Mouse (Mus musculus) forebrain, embryonic 12.5 days (tissue): ENCODE data around the gene Ralgds. TPM values are rescaled to one million over a fixed set of nuclear protein-coding genes. Genes with fewer than 3 reads are reported as not detected.
"Not testable (repeated sequence)": the region's sequence is repeated elsewhere in the genome, so short reads cannot be mapped to it uniquely, and the experiment has no call there.

Experiments
- ATAC-seq: fragments of 200-750 bp; cut with Nextera tagmentation; 2 replicates; pipeline ENCODE4 v1.8.0; 2017; ENCODE audit warnings: moderate TSS enrichment; ENCODE audit not compliant: low FRiP score
- H3K27ac ChIP-seq: fragments of 300-500 bp; sonication (generic); 2 replicates; pipeline ENCODE4 v1.5.1; 2016; ENCODE audit warnings: mild to moderate bottlenecking
- H3K27me3 ChIP-seq: fragments of 300-500 bp; sonication (generic); 2 replicates; pipeline ENCODE4 v1.6.1; 2016; ENCODE audit warnings: mild to moderate bottlenecking
- H3K36me3 ChIP-seq: fragments of 300-500 bp; sonication (generic); replicated peaks from 2 replicates; pipeline ENCODE4 v1.6.1; 2016; ENCODE audit warnings: mild to moderate bottlenecking
- H3K4me1 ChIP-seq: fragments of 300-500 bp; sonication (generic); 2 replicates; pipeline ENCODE4 v1.6.1; 2016
- H3K4me2 ChIP-seq: fragments of 300-500 bp; sonication (generic); 2 replicates; pipeline ENCODE4 v1.6.1; 2016; ENCODE audit warnings: mild to moderate bottlenecking, moderate library complexity
- H3K4me3 ChIP-seq: fragments of 300-500 bp; sonication (generic); replicated peaks from 2 replicates; pipeline ENCODE4 v1.5.1; 2016; ENCODE audit warnings: mild to moderate bottlenecking
- H3K9ac ChIP-seq: fragments of 300-500 bp; sonication (generic); 2 replicates; pipeline ENCODE4 v1.6.1; 2016; ENCODE audit warnings: mild to moderate bottlenecking
- H3K9me3 ChIP-seq: fragments of 300-500 bp; sonication (generic); 2 replicates; pipeline ENCODE4 v1.6.1; 2016
- WGBS: fragments of 180-500 bp; shearing (Covaris S2); methylation state at CpG from one replicate; pipeline ENCODE4 v1.1.7; 2016; 5-methylcytosine and 5-hydroxymethylcytosine counted together
- polyA plus RNA-seq: library from polyadenylated mRNA; unstranded; fragments of >200 nt; fragmentation: Nextera tagmentation; extraction: Ambion mirVana; gene quantifications from 2 replicates; pipeline ENCODE4 v1.2.1, GENCODE M21; 2016

The Ralgds gene
- polyA plus RNA-seq: 55.2 and 62.6 TPM in 2 replicates

DNA sequence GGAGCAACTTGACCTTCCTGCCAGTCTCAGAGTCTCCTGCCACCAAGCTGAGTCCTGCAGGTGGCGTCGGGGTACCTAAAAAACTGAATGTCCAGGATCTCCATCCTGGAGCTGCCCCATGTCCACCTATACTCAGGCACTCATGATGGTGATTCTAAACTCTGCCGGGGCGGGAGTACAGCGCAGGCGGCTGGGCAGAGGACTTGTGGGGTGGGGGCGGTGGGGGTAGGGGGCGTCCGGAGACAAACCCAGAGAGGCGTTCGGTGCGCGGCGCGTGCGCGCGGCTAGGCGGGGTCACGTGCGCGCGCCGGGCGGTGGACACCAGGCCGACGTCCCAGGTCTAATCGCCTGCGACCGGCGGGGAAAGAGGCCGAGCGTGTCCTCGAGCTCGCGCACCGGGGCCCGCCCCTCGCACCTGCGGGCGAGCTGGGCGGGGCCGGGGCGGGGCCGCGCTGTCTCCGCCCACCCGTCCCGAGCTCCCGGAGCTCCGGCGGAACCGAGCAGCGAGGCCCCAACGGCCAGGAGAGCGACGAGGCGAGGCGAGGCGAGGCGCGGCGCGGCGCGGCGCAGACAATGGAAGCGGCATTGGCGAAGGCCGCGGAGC is at the start of gene Ralgds:
Ralgds (plus strand) TSS at position 328 of the 604 bp plus-strand sequence.
- Histone ChIP-seq H3K27me3 (peaks cover 14% of the 10 kb centered on the region; the same call in 1 of the 2 replicates), H3K9me3 (no peaks in the 10 kb centered on the region), H3K4me2 (peak within 1 kb of the TSS; percentile 78), H3K4me3 (peak within 1 kb of the TSS; percentile 80), H3K36me3 (peaks cover 7% of the 10 kb centered on the region; the same call in 1 of the 2 replicates), H3K9ac (peak within 1 kb of the TSS; percentile 95), H3K27ac (peak within 1 kb of the TSS; percentile 87), H3K4me1 (peaks cover 40% of the 10 kb centered on the region)
- under 1% methylated on average over 56 of the region's 71 CpGs for WGBS
- peak; percentile 75 for ATAC-seq

DNA sequence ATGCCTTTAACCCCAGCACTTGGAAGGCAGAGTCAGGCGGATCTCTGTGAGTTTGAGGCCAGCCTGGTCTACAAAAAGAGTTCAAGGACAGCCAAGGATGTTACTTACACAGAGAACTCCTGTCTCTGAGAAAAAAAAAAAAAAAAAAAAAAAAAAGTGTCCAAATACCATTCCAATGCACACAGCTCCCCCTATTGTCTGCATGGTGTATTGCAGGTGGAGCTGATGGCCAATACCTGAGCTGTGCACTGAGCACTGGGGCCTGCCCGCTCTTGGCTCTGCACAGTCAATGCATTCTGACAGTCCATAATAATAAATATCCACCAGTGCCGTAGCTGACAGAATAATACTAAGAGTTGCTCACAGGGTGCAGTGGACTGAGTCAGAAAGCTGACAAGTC is 49.0 kb upstream of the Ralgds start:
- Histone ChIP-seq H3K9ac (no peak overlapping the region), H3K27me3 (peaks cover 14% of the 10 kb centered on the region; the same call in 1 of the 2 replicates), H3K4me3 (no peak overlapping the region), H3K4me2 (no peak overlapping the region), H3K36me3 (peaks cover 2% of the 10 kb centered on the region; the same call in 1 of the 2 replicates), H3K27ac (no peak overlapping the region), H3K9me3 (no peaks in the 10 kb centered on the region), H3K4me1 (peaks cover 22% of the 10 kb centered on the region)
- no peak for ATAC-seq
- WGBS: 41% methylated on average over 3 of the region's 3 CpGs

DNA sequence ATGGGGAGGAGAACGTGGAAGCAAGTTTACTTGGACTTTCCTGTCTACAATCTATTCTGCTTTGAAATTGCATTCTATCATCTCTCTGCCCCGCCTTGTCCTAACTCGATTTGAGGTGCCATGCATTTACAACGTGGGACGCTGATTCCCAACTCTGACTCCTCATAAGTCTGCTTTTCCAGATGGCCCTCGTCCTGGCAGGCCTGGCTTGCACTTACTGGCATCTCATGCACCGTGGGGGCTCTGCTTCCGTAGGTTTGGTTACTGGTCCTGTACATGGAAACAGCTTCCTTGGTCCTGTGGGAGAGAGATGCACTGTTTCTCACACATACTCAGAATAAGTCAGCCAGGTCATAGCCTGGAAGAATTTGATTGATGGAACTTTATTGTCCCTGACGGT is 48.0 kb upstream of the Ralgds start:
- H3K4me1 ChIP-seq: peaks cover 25% of the 10 kb centered on the region

DNA sequence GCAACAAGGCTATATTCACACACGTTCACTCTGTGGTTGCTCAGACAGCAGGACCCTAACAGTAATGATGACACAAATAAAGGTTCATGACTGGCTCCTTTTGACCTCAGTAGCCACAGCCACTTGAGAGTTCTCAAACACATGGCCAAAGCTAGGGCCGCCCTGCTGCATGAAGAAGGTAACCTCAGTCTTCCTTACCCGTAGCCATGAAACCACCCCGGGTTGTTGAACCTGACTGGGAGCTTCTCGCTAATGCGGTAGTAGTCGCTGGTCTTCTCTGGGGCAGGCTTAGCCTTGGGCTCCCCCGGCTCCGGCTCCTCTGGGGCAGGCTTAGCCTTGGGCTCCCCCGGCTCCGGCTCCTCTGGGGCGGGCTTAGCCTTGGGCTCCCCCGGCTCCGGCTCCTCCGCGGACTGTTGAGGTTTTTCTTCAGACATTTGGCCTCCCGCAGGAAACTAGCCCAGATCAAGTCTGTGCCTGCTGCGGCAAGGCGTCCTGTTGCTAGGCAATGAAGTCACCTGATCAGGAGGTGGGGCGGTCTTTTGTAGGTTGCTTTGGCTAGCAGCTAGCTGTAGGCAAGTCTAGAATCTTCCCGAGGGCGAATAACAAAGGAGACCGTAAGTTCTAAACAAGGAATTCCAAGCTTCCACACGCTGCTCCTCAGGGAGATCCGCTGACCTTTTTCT is 46.9 kb upstream of the Ralgds start, which contains the start of gene 1700007K13Rik:
1700007K13Rik (minus strand) TSS at position 497 of the 683 bp plus-strand sequence.
- WGBS: 4% methylated on average over 25 of the region's 25 CpGs
- Histone ChIP-seq H3K9ac (no peak within 1 kb of the TSS), H3K27ac (peak within 1 kb of the TSS; percentile 25; the same call in 1 of the 2 replicates), H3K27me3 (peaks cover 14% of the 10 kb centered on the region; the same call in 1 of the 2 replicates), H3K9me3 (no peaks in the 10 kb centered on the region), H3K4me1 (peaks cover 25% of the 10 kb centered on the region), H3K36me3 (peaks cover 23% of the 10 kb centered on the region), H3K4me3 (peak within 1 kb of the TSS; percentile 18), H3K4me2 (peak within 1 kb of the TSS; percentile 45)
- peak; percentile 71 for ATAC-seq

More for the DNA sequence above, 48.0 kb upstream of the Ralgds start:
- no peak overlapping the region for H3K27ac ChIP-seq
- H3K36me3 ChIP-seq: peaks cover 12% of the 10 kb centered on the region
- H3K9me3 ChIP-seq: no peaks in the 10 kb centered on the region
- no peak overlapping the region for H3K4me2 ChIP-seq
- no peak overlapping the region for H3K9ac ChIP-seq
- no peak overlapping the region for H3K4me3 ChIP-seq
- WGBS: 86% methylated on average over 9 of the region's 9 CpGs
- peaks cover 14% of the 10 kb centered on the region; the same call in 1 of the 2 replicates for H3K27me3 ChIP-seq
- ATAC-seq: no peak

DNA sequence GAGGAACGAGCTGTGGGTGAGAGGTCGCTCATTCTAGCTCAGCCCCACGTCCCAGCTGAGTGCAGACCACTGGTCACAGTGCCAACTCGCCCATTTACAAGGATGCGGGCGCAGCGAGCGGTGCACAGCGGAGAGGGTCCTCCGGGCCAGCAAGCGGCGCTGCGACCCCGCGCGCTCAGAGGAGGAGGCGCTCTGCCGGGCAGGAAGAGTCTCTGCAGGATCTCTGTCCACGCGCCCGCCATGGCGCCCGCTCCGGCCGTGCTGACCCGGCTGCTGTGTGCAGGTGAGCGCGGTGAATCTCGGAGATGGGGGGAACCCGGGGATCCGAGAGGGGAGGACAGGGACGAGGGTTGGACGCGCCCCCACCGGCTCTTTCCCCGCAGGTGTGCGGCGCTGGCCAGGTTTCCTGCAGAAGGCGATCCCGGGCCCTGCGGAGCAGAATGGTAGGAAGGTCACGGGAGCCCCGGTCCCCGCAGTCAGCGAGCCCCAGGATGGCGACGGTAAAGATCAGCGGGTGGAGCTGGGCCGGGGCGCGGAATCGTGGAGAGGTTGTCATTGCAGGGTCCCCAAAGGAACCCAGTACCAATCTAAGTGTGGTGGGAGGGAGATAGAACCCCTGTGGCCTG is 45.0 kb upstream of the Ralgds start, which contains the start of gene Mrps2:
Mrps2 (plus strand) TSS at position 207 of the 626 bp plus-strand sequence.
- Histone ChIP-seq H3K4me3 (peak within 1 kb of the TSS; percentile 95), H3K9me3 (no peaks in the 10 kb centered on the region), H3K27ac (no peak within 1 kb of the TSS), H3K27me3 (peaks cover 14% of the 10 kb centered on the region; the same call in 1 of the 2 replicates), H3K4me2 (peak within 1 kb of the TSS; percentile 78), H3K9ac (peak within 1 kb of the TSS; percentile 95), H3K36me3 (peaks cover 41% of the 10 kb centered on the region), H3K4me1 (peaks cover 25% of the 10 kb centered on the region)
- WGBS: under 1% methylated on average over 49 of the region's 52 CpGs
- ATAC-seq: peak; percentile 89

DNA sequence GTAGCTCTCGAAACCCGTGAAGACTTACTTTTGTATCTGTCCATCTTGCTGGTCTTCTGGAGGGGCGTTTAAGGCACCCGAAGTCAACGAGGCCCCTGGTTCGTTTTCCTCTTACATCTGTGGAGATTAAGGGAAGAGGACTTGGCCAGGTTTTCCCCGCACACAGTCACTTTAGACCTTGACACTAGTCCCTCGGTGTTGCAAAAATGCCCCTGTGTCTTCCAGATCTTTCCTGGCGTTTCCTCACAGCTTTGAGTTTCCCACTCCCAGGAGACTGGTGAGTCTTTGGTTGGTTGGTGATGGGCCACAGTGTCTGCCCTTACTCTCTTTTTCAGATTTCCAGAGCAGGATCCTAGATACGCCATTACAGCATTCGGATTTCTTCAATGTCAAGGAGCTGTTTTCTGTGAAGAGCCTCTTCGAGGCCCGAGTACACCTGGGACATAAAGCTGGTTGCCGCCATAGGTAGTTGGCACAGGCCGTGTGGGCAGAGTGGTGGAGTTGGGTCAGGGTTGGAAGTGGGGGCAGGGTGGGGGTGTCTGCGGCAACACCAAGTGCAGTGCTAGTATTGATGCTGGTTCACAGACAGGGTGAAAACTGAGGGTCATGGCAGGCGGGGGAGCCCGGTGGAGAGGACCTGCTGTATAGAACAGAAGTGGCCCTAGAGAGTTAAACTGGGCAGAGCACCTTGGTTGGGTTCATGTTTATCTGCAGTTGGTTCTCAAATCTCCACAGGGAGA is 44.3 kb upstream of the Ralgds start:
- H3K9ac ChIP-seq: peak overlapping the region; percentile 95
- H3K9me3 ChIP-seq: no peaks in the 10 kb centered on the region
- peak overlapping the region; percentile 95 for H3K4me3 ChIP-seq
- H3K27me3 ChIP-seq: peaks cover 14% of the 10 kb centered on the region; the same call in 1 of the 2 replicates
- H3K36me3 ChIP-seq: peaks cover 44% of the 10 kb centered on the region
- H3K4me1 ChIP-seq: peaks cover 25% of the 10 kb centered on the region
- ATAC-seq: no peak
- H3K4me2 ChIP-seq: peak overlapping the region; percentile 78
- no peak overlapping the region for H3K27ac ChIP-seq
- WGBS: 52% methylated on average over 18 of the region's 18 CpGs

DNA sequence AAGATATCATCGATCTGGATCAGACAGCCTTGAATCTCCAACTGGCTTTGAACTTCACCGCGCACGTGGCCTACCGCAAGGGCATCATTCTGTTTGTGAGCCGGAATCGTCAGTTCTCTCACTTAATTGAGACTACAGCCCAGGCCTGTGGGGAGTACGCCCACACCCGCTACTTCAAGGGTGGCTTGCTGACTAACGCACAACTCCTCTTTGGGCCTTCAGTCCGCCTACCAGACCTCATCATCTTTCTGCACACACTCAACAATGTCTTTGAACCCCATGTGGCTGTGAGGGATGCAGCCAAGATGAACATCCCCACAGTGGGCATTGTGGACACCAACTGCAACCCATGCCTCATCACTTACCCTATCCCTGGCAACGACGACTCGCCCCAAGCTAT is 43.5 kb upstream of the Ralgds start:
- peaks cover 44% of the 10 kb centered on the region for H3K36me3 ChIP-seq
- ATAC-seq: no peak
- 97% methylated on average over 14 of the region's 14 CpGs for WGBS
- H3K9me3 ChIP-seq: no peaks in the 10 kb centered on the region
- H3K4me2 ChIP-seq: no peak overlapping the region
- H3K4me3 ChIP-seq: no peak overlapping the region
- H3K27me3 ChIP-seq: peaks cover 14% of the 10 kb centered on the region; the same call in 1 of the 2 replicates
- no peak overlapping the region for H3K27ac ChIP-seq
- no peak overlapping the region for H3K9ac ChIP-seq
- peaks cover 25% of the 10 kb centered on the region for H3K4me1 ChIP-seq

DNA sequence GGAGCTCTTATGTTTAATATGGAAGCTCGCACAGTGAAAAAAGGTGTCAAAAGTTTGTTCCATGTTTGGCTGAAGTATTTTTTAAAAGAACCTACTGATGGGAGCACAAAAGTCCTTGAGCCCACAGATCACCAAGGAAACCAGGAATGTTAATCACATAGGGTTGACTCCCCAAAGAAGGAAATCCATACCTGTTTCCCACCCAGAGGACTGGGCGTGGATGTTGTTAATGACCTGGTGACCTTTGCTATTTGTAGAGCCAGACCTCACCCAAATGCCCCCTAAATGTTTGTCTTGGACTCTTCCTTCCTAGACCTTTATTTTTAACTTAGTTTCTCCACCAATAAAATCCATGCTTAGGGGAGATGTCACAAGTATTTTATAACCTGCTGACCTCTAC is 42.3 kb upstream of the Ralgds start:
- ATAC-seq: no peak
- Histone ChIP-seq H3K4me3 (no peak overlapping the region), H3K9me3 (no peaks in the 10 kb centered on the region), H3K4me2 (no peak overlapping the region), H3K27me3 (0 out of 2 replicates have a peak, but pooled peaks cover 3% of the 10 kb centered on the region), H3K9ac (no peak overlapping the region), H3K27ac (no peak overlapping the region), H3K36me3 (peaks cover 44% of the 10 kb centered on the region), H3K4me1 (peaks cover 21% of the 10 kb centered on the region)
- 93% methylated on average over 2 of the region's 2 CpGs for WGBS

DNA sequence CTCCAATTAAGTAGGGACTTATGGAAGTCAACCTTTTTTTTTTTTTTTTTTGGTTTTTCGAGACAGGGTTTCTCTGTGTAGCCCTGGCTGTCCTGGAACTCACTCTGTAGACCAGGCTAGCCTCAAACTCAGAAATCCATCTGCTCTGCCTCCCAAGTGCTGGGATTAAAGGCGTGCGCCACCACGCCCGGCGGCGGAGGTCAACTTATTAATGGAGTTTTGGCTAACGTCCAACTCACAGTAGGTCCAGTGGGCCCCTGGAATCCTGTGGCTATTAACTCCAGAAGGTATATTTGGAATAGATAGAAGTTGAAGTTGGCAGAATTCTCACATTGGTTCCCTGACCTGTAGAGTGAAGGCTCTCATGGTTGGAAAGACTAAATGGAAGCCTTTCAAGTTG is 40.9 kb upstream of the Ralgds start:
- not testable (repeated sequence) for H3K4me3 ChIP-seq, H3K9me3 ChIP-seq, H3K9ac ChIP-seq, H3K4me2 ChIP-seq, H3K27me3 ChIP-seq, ATAC-seq, H3K27ac ChIP-seq
- H3K4me1 ChIP-seq: peaks cover 11% of the 10 kb centered on the region
- WGBS: 91% methylated on average over 8 of the region's 8 CpGs
- H3K36me3 ChIP-seq: peaks cover 44% of the 10 kb centered on the region

DNA sequence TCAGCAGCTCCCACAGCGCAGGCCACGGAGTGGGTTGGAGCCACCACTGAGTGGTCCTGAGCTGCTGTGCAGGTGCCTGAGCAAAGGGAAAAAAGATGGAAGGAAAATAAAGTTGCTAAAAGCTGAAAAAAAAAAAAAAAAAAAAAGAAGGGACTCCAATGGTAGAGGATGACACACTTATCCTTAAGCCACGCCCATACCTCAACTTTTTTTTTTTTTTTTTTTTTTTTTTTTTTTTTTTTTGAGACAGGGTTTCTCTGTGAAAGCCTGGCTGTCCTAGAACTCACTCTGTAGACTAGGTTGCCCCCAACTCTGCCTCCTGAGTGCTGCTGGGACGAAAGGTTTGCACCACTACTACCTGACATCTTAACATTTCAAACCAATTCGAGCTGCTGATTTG is 34.9 kb upstream of the Ralgds start:
- ATAC-seq, H3K27ac ChIP-seq, H3K9ac ChIP-seq, H3K27me3 ChIP-seq, H3K9me3 ChIP-seq, H3K4me3 ChIP-seq, H3K36me3 ChIP-seq, H3K4me2 ChIP-seq, H3K4me1 ChIP-seq: not testable (repeated sequence)
- 90% methylated on average over 5 of the region's 5 CpGs for WGBS

DNA sequence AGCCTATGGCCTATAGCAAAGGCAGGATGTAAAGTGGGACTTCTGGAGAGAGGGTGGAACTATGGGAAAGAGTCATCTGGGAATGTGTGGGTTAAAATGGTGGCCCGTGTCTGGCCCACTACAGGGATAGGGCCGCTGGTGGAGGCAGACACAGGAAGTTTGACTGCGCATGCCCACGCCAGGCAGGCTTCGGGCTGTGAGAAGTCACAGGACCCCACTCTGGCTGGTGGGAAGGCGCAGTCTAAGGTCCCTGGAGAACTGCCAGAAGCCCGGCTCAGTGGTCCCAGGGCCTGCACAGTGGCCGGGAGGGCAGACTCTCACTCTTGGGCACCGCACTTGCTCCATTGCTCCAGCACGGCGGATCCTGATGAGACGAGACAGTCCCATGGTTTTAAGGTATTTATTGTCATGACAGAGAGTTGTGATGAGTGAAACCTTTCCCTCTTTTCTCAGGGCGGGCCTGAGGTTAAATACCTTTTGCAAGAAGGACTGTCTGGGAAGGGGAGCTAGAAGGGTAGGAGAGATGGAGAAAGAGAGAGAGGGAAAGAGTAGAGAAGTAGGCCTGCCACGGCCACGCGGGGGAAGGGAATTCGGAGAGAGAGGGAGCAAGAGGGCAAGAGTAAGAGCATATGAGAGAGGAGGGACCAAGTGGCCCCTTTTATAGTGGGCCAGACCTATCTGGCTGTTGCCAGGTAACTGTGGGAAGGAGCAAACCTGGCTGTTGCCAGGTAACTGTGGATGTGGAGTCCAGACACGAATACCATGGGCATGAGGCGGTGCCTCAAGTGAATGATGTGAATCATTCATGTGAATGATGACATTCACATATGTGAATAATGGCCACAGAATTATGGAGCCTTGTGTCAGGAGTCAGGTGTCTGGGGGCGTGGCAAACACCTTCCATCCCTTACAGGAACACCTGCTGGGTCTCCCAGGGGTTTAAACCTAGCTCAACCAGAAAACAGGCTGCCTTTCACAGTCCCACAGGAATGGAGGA is 33.4 kb upstream of the Ralgds start:
- H3K9me3 ChIP-seq: no peaks in the 10 kb centered on the region
- H3K4me1 ChIP-seq: no peaks in the 10 kb centered on the region
- H3K4me3 ChIP-seq: no peak overlapping the region
- H3K27me3 ChIP-seq: no peaks in the 10 kb centered on the region
- no peak overlapping the region for H3K9ac ChIP-seq
- H3K36me3 ChIP-seq: no peaks in the 10 kb centered on the region
- whole genome bisulfite sequencing: 79% methylated on average over 19 of the region's 20 CpGs
- no peak overlapping the region for H3K27ac ChIP-seq
- H3K4me2 ChIP-seq: no peak overlapping the region
- no peak for ATAC-seq
